Mouse (Mus musculus) ES-CJ7 (cell line): ENCODE data around the gene Get4.

Experiments
- DNase-seq: peaks from one replicate; pipeline ENCODE4 v3.0.0; 2011; ENCODE audit warnings: low read depth, low spot score

Gene Get4

GRCm38 (mm10) chr5:139317751-139318504 is 65.8 kb downstream of the Get4 start:
- DNase-seq = peak; percentile 50
